Comparison of ENCODE assay signal across 12 mouse cellular contexts in the genomic region with DNA sequence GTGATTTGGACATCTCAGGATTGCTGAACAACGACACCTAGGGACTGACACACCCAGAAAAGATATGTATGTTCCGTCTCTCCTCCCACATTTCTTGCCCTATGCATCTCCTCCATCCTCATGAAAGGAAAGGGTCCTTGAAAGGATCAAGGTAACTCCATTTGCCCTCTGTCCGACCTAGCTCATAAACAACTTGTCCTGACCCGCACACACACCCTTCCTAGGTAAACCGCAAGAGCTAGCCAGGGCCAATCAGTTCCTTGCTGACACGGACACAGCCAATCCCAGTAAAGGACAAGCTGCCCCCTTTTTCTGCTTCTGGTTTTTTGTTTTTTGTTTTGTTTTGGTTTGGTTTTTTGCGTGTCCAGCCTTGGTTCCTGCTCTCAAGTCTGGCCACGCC.
"Had no signal": no experiment of that assay in that cellular context is flagged by ENCODE, and none has a peak within 500 bp of the region (broad histone marks: within the 10 kb centered on the region; RNA-seq: fewer than 3 reads in every experiment).

No protein-coding gene starts in this region.

- DNase-seq: gastrocnemius, postnatal 14 days; gastrocnemius, postnatal 36 days; heart, adult 2 months; heart, postnatal 14 days; heart, postnatal 36 days; kidney, adult 18-20 months; kidney, adult 8-10 months; kidney, postnatal 10 days; kidney, postnatal 25 days; kidney, postnatal 4 days; liver; liver, embryonic 13.5 days had no signal
